Mouse (Mus musculus): Measurements from ENCODE around the gene Pdlim5.

DNA sequence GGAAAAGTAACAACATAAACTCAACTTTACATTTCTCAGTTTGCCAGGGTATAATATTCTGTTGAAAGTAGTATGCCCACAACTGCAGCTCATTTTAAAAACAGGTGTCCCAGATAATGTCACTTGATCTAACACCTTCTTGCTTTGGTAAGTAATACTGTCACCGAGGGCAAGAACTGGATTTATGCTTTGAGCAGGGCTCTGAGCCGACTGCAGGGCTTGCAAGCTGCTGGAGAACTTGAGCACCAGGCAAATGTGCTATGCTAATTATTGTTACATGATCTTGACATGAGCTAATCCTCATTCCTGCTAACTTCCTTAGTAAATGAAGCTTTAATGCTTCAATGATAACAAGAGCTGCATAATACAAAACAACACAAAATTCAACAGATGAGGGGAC, 139.1 kb downstream of the Pdlim5 start:
- TF ChIP-seq POLR2A (IDR thresholded peaks at IDR 0.05; ENCODE audit: insufficient read depth, low read length) = no peak
- TF ChIP-seq CTCF (IDR thresholded peaks at IDR 0.05; ENCODE audit: low read depth, low read length) = no peak
- no peak for TF ChIP-seq EP300 (IDR thresholded peaks at IDR 0.05; ENCODE audit: insufficient read depth, low read depth, low read length)

All from ES-Bruce4 (cell line).